25 mouse cellular contexts compared by ENCODE assay signal in the genomic region with DNA sequence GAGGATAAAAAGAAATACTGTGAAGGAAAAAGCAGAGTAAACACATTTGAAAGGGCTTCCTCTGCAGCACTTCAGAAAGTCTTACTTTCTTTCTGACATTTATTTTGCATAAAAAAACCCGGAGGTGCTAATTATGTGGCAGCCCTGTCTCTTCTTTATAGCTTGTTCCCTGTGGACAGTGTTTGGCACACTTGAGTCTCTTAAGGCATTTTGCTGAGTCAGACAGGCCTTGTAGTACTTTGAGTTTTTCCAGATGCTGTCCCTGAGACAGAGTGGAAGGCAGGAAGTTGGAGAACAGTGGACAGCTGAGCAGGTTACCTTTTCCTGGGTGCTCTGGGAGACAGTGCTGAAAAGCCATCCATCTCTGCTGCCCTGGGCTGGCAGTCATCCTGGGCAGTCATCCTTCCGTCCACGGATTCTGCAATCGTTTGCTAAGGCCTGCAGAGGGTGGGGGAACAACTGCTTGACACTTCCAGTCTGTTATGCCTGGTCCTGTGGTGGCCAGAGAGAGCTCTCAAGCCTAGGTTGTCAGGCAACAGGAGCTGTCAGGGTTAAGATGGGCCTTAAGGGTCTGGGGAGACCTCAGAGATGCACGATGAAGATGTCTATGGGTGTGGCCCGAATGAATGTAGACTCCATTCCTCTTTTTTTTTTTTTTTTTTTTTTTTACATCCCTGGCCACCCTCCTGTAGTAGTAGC. TPM values are rescaled to one million over a fixed set of nuclear protein-coding genes. Genes with fewer than 3 reads are reported as not detected.
DNase-seq lines count a peak whose midpoint lies in the region; ATAC-seq and TF ChIP-seq lines count a peak whose summit lies in the region.
"Had no signal": no experiment of that assay in that cellular context is flagged by ENCODE, and none has a peak within 500 bp of the region (broad histone marks: within the 10 kb centered on the region; RNA-seq: fewer than 3 reads in every experiment).

No protein-coding gene starts in this region.

- TF ChIP-seq EP300 in lung, postnatal 0 days (IDR thresholded peaks at IDR 0.05), result no peak

- H3K4me3 ChIP-seq in hindbrain, embryonic 13.5 days, result no peak overlapping the region
- no peak overlapping the region for H3K4me3 ChIP-seq in hindbrain, embryonic 10.5 days
- H3K4me3 ChIP-seq in lung, postnatal 0 days (ENCODE audit: low read depth, low read length), result no peak overlapping the region
- H3K4me3 ChIP-seq: forebrain, embryonic 10.5 days; heart, embryonic 10.5 days; intestine, embryonic 15.5 days; limb, embryonic 12.5 days; megakaryocyte, embryonic 14.5 days had no signal

- DNase-seq in hindbrain, embryonic 10.5 days (ENCODE audit: low spot score), result no peak
- DNase-seq in lung, postnatal 0 days (ENCODE audit: low spot score), result peak; percentile 11
- no peak for DNase-seq in lung, postnatal 14 days
- DNase-seq in 3T3-L1 (ENCODE audit: low read depth, low spot score) (peak; percentile 48), NIH3T3 (ENCODE audit: low read depth) (peak; percentile 46)
- no peak for DNase-seq in cerebellum, adult 9-11 months
- DNase-seq: adrenal gland, postnatal 14 days; B cell, adult 2 months; cerebellum, adult 8-10 months; heart, postnatal 4 days; kidney, adult 8-10 months; kidney, postnatal 10 days; layer of hippocampus, postnatal 36 days; liver, postnatal 0 days; retina, postnatal 1 day; right cerebral cortex, postnatal 25 days; thymus, postnatal 25 days had no signal

- peak; percentile 28; the same call in 1 of the 2 replicates for ATAC-seq in hindbrain, embryonic 13.5 days (ENCODE audit: low FRiP score)
- ATAC-seq in lung, postnatal 0 days, result no peak
- ATAC-seq: forebrain, embryonic 16.5 days; intestine, embryonic 15.5 days; liver, postnatal 0 days had no signal

- no peaks in the 10 kb centered on the region for H3K36me3 ChIP-seq in hindbrain, embryonic 13.5 days
- H3K36me3 ChIP-seq in hindbrain, embryonic 10.5 days, result no peaks in the 10 kb centered on the region
- H3K36me3 ChIP-seq in lung, postnatal 0 days (ENCODE audit: insufficient read depth, low read length), result no peaks in the 10 kb centered on the region
- H3K36me3 ChIP-seq: forebrain, embryonic 10.5 days; heart, embryonic 10.5 days; intestine, embryonic 15.5 days; limb, embryonic 12.5 days had no signal

- H3K9me3 ChIP-seq in hindbrain, embryonic 13.5 days, result no peaks in the 10 kb centered on the region
- no peaks in the 10 kb centered on the region for H3K9me3 ChIP-seq in hindbrain, embryonic 10.5 days
- no peaks in the 10 kb centered on the region for H3K9me3 ChIP-seq in lung, postnatal 0 days (ENCODE audit: low read length)
- H3K9me3 ChIP-seq: forebrain, embryonic 10.5 days; heart, embryonic 10.5 days; intestine, embryonic 15.5 days; limb, embryonic 12.5 days; megakaryocyte, embryonic 14.5 days had no signal

- no peak overlapping the region for H3K9ac ChIP-seq in hindbrain, embryonic 13.5 days
- H3K9ac ChIP-seq in lung, postnatal 0 days (replicated peaks; ENCODE audit: low read depth), result no peak overlapping the region
- H3K9ac ChIP-seq: intestine, embryonic 15.5 days; limb, embryonic 12.5 days; liver, postnatal 0 days had no signal

- TF ChIP-seq CTCF in lung, postnatal 0 days (IDR thresholded peaks at IDR 0.05), result no peak

- H3K27ac ChIP-seq in hindbrain, embryonic 13.5 days, result 0 out of 2 replicates have a peak overlapping the region, but pooled peaks have one; percentile 1
- H3K27ac ChIP-seq in hindbrain, embryonic 10.5 days, result no peak overlapping the region
- H3K27ac ChIP-seq in lung, postnatal 0 days (ENCODE audit: low read length), result no peak overlapping the region
- H3K27ac ChIP-seq: forebrain, embryonic 10.5 days; heart, embryonic 10.5 days; intestine, embryonic 15.5 days; limb, embryonic 12.5 days had no signal

- H3K4me1 ChIP-seq in hindbrain, embryonic 13.5 days (replicated peaks), result peaks cover 29% of the 10 kb centered on the region
- H3K4me1 ChIP-seq in hindbrain, embryonic 10.5 days (replicated peaks), result peaks cover 18% of the 10 kb centered on the region
- no peaks in the 10 kb centered on the region for H3K4me1 ChIP-seq in lung, postnatal 0 days (ENCODE audit: insufficient read depth, low read depth, low read length)
- H3K4me1 ChIP-seq: heart, embryonic 10.5 days; intestine, embryonic 15.5 days; limb, embryonic 12.5 days; megakaryocyte, embryonic 14.5 days had no signal

- no peaks in the 10 kb centered on the region for H3K27me3 ChIP-seq in hindbrain, embryonic 13.5 days
- H3K27me3 ChIP-seq in hindbrain, embryonic 10.5 days (ENCODE audit: insufficient read depth, poor library complexity, severe bottlenecking), result no peaks in the 10 kb centered on the region; the same call in 1 of the 2 replicates
- no peaks in the 10 kb centered on the region for H3K27me3 ChIP-seq in lung, postnatal 0 days (replicated peaks; ENCODE audit: insufficient read depth, low read length)
- H3K27me3 ChIP-seq: intestine, embryonic 15.5 days; limb, embryonic 12.5 days had no signal

- 80% methylated on average over 6 of the region's 6 CpGs for WGBS in hindbrain, embryonic 13.5 days
- WGBS in hindbrain, embryonic 10.5 days, result 90% methylated on average over 6 of the region's 6 CpGs
- WGBS in lung, postnatal 0 days, result 62% methylated on average over 6 of the region's 6 CpGs

- H3K4me2 ChIP-seq in hindbrain, embryonic 13.5 days, result no peak overlapping the region
- no peak overlapping the region for H3K4me2 ChIP-seq in lung, postnatal 0 days (replicated peaks; ENCODE audit: low read depth, low read length)
- H3K4me2 ChIP-seq: intestine, embryonic 15.5 days; limb, embryonic 12.5 days; liver, embryonic 11.5 days had no signal

RNA-seq across cellular contexts. Expression of a gene that starts 46.1 kb away (rescaled TPM):
- 29.8 and 31.9 TPM in 2 replicates for polyA plus RNA-seq in hindbrain, embryonic 13.5 days (2015; fragmentation: Nextera tagmentation; extraction: Ambion mirVana)
- 2.8 and 7.0 TPM in 2 replicates for polyA plus RNA-seq in hindbrain, embryonic 10.5 days (2016; fragmentation: Nextera tagmentation; extraction: Ambion mirVana)
- polyA plus RNA-seq in lung, postnatal 0 days (2015; fragmentation: Nextera tagmentation; extraction: Ambion mirVana), result 0.10 and 0.24 TPM in 2 replicates
- polyA plus RNA-seq: liver, postnatal 0 days had no signal

Comparison
In these comparisons a context has a peak if more than half of its experiments do, and no peak if none do; other contexts are left out.
1. DNase-seq: peak in lung, postnatal 0 days (single experiment), 3T3-L1 (single experiment) and NIH3T3 (single experiment); none in hindbrain, embryonic 10.5 days (single experiment), lung, postnatal 14 days (single experiment) and cerebellum, adult 9-11 months (single experiment).